Mouse (Mus musculus) T-helper 1 cell (primary cell): Measurements from ENCODE around the gene Ero1lb.
"Not testable (repeated sequence)": the region's sequence is repeated elsewhere in the genome, so short reads cannot be mapped to it uniquely, and the experiment has no call there.

ENCODE experiments used
- in situ Hi-C: fragments of 300-600 bp; cut with MboI, MseI; formaldehyde crosslinking; loops from one replicate; pipeline ENCODE4 v1.15.1; 2025; ENCODE audit warnings: high pct_unique_total_duplicates

The Ero1lb gene

GRCm38 (mm10) chr13:12574979-12575536 is 9.4 kb downstream of the Ero1lb start:
- in situ Hi-C loops, result no loop called here

- in situ Hi-C loops, result no loop called here
Observed at GRCm38 (mm10) chr13:12578145-12578544, 12.5 kb downstream of the Ero1lb start.

GRCm38 (mm10) chr13:12589003-12589402 is 23.3 kb downstream of the Ero1lb start:
- in situ Hi-C loops, result loop anchor here (5.0 kb wide), 1 partner anchor 112 kb away; no protein-coding TSS in a partner anchor

GRCm38 (mm10) chr13:12597075-12597474 is 31.4 kb downstream of the Ero1lb start:
- in situ Hi-C loops, result not testable (repeated sequence)

- in situ Hi-C loops, result not testable (repeated sequence)
Observed at GRCm38 (mm10) chr13:12610206-12610605, 44.5 kb downstream of the Ero1lb start.

- in situ Hi-C loops, result not testable (repeated sequence)
Observed at GRCm38 (mm10) chr13:12614026-12614425, 48.4 kb downstream of the Ero1lb start.

- in situ Hi-C loops, result not testable (repeated sequence)
Observed at GRCm38 (mm10) chr13:12614591-12614990, 48.9 kb downstream of the Ero1lb start.

GRCm38 (mm10) chr13:12615014-12615413 is 49.3 kb downstream of the Ero1lb start:
- in situ Hi-C loops, result not testable (repeated sequence)

GRCm38 (mm10) chr13:12616489-12616888 is 50.8 kb downstream of the Ero1lb start:
- in situ Hi-C loops, result not testable (repeated sequence)

GRCm38 (mm10) chr13:12619808-12620207 is 54.1 kb downstream of the Ero1lb start:
- in situ Hi-C loops, result loop anchor here (10.0 kb wide), 1 partner anchor 55 kb away; no protein-coding TSS in a partner anchor

GRCm38 (mm10) chr13:12626061-12626460 is 60.4 kb downstream of the Ero1lb start:
- in situ Hi-C loops, result loop anchor here (5.0 to 10.0 kb wide), 2 partner anchors 49 to 746 kb away; no protein-coding TSS in a partner anchor

- in situ Hi-C loops, result loop anchor here (5.0 to 10.0 kb wide), 2 partner anchors 47 to 745 kb away; no protein-coding TSS in a partner anchor
Observed at GRCm38 (mm10) chr13:12627746-12628145, 62.1 kb downstream of the Ero1lb start.

- in situ Hi-C loops, result loop anchor here (5.0 to 10.0 kb wide), 2 partner anchors 47 to 744 kb away; no protein-coding TSS in a partner anchor
Observed at GRCm38 (mm10) chr13:12628181-12628580, 62.5 kb downstream of the Ero1lb start.

- in situ Hi-C loops, result not testable (repeated sequence)
Observed at GRCm38 (mm10) chr13:12630252-12630651, 64.6 kb downstream of the Ero1lb start.

GRCm38 (mm10) chr13:12634941-12635588 is 69.4 kb downstream of the Ero1lb start:
- in situ Hi-C loops, result not testable (repeated sequence)

GRCm38 (mm10) chr13:12642795-12643194 is 77.1 kb downstream of the Ero1lb start:
- in situ Hi-C loops, result not testable (repeated sequence)

- in situ Hi-C loops, result not testable (repeated sequence)
Observed at GRCm38 (mm10) chr13:12646676-12647075, 81.0 kb downstream of the Ero1lb start.

GRCm38 (mm10) chr13:12650020-12650876 is 84.6 kb downstream of the Ero1lb start:
- in situ Hi-C loops, result not testable (repeated sequence)

GRCm38 (mm10) chr13:12650877-12651176 is 85.2 kb downstream of the Ero1lb start:
- in situ Hi-C loops, result not testable (repeated sequence)
